Mouse (Mus musculus) right cerebral cortex, postnatal 25 days (tissue): ENCODE measurements at regions not wholly inside any gene's neighbourhood (a gene's known extent, or its start where the extent isn't known, plus 50 kb on each side); places are given as distances from the start of the nearest gene placed in this dataset.

Experiments used
- DNase-seq: peaks from one replicate; pipeline ENCODE4 v3.0.0; 2022

DNA sequence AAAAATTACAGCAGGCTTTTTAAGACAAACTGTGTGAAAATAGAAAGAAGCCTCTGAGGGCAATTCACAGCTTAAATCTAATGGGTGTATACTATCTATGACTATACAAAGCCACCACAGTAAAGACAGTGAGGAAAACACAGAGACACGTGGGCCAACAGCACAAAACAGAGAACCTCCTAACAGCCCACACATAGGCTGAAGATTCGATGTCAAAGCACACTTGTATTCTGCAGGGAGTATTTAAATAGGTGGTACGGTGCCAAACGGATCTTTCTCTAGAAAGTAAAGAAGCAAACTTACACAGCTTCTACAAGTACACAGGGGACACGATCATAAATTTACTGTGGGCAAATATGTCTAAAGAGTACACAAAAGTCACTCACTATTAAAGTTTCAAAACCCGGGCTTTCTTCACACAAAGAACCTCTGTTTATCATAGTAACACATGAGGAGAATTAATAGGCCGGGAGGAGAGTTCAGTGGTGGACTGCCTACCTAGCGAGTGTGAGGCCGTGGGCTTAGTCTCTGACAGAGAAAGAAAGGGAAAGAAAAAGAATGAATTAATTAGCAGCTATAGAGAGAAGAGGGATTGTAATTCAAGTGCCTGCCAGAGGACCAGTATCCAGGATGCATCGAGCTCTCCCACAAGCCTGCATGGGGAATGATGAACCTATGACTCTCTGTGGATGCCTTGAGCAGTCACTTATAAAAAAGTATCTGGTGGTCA is 317.7 kb upstream of the Nfe2l3 start:
- DNase-seq: no peak

DNA sequence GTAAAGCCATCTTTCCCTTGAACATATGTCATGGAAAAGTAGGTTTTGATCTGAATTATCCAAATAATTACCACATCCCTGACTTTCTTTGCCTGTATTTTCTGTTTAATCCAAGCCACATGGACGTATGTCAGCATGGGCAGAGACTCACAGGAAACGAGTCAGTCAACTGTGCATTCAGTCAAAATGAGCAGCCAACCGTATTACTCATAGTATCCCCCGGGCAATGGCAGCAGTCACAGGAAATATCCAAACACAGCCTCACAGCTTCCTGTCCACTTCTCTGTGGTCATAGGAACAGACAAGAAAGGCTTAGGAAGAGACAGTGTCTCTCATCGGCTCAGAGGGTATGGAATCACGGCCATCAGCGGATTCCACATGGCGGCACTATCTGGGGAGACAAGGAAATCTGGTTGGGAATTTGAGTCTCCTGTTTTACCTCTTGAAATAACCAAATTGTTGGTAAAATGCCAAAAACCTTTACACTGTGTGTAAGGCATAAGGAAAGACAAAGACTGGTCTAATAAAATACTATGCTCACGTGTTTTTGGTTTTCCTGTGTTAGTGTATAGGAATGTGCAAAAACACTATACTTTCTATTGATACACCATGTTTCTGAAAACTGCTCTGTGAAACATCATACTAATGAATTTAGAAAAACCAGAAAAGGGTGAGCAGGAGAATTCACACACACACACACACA is 313.5 kb upstream of the Nfe2l3 start:
- DNase-seq: no peak

- no peak for DNase-seq
Measured at GRCm38 (mm10) chr6:51119691-51120302, 312.7 kb upstream of the Nfe2l3 start.

DNA sequence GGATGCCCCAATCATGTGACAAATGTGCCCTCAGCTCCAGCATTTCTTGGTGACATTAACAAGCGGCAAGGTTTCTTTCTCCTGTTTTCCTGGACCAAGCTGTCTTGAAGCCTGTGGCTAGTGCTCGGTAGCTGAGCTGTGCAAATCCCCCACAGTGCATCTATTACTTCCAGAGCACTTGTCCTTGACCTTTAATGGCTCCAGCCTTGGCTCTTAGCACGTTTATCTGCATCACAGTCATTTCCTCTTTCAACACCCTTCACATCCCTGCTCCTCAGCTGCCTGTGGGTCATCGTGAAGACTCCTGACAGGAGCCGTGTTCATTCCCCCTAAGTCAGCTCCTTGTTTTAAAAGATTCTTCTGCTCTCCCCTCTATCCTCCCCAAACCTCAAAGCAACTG is 309.5 kb upstream of the Nfe2l3 start:
- no peak for DNase-seq

- no peak for DNase-seq
Measured at GRCm38 (mm10) chr6:51127851-51128250, 304.6 kb upstream of the Nfe2l3 start.

DNA sequence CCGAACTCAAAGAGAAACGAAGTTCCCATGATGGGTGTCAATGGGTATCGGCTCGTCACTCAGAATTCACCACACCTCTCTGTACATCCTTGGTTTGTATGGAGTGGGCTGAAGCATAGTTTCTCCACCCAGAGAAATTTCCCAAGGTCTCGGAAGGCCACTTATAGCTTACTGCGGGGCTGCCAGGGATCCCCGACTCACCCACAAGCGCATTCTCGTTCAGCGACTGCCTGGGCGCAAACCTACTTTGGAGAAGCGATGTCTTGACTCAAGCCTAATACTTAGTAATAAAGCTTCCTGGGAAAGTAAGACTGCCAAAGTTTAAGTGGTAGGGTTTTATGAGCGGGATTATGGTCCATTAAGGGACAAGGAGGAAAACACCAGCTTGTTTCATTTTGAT is 303.4 kb upstream of the Nfe2l3 start:
- no peak for DNase-seq

GRCm38 (mm10) chr6:51129591-51129990 is 302.9 kb upstream of the Nfe2l3 start:
- DNase-seq: no peak

DNA sequence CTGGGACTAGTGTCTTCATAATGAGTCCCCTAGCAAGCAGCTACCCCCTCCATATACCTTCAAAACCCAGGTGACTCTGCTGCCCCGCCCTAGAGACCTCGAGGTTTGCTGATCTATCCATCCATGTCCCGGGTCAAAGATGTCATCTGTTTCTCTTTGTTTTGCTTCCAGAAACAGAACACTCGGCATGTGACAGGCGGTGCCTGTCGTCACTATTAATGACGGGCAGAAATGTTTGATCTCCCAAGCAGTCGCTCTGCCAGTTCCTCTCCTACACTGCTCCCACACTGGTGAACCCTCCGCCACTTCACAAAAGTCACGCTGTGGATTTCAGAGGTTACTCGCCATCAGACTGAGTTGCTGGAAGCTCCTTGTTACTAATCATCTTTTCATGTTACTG is 287.7 kb upstream of the Nfe2l3 start:
- DNase-seq: no peak

DNA sequence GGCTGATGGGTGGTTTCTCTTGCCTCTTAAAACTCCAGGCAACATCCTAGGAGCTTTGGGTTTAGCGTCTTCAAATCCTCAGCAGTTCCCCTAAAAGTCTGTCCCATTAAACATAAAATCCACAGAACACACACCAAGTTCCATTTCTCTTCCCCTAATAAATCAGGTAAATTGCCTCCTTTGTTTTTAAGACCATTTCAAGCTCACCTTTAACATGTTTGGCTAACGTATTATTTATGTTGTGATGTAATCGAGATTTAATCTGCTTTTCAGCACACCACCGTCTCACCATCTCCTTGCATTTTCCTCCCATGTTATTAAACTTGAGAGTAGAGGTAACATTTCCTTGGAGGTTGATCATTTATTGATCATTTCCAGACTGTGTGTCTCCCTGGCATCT is 286.6 kb upstream of the Nfe2l3 start:
- no peak for DNase-seq

DNA sequence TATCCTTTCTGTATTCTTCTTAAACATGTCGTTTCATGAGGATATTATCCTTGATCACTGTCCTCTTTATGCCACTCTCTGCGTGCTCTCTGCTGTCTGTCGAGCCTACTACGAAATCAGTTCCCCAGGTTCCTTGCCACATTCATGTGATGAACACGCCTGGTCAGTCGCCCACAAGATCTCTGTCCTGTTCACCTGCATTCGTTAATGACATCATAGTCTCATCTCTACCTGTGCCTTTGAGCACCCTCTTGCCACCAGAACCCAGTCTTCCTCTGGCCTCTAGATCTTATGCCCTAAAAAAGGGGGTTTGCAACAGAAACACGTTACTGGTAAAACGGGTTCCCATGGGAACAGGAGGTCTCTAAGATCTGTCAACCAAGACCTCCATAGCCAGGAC is 283.6 kb upstream of the Nfe2l3 start:
- no peak for DNase-seq

DNA sequence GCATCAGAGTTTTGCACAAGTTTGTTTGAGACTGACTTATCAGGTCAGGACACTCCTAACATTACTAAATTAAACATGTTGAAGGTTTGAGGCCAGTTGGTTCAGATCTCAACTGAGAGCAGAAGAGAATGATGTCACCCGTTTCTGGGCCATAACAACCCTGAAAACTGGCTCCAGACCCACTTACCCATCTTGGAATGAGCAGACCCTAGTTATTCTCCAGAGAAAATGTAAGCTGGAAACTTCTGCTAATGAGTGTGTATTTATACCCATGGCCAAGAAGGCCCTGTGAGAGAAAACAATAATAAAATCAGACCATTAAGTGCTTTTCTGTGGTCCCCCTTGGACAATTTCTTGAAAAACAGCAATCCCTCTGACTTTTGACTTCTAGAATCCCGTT is 282.4 kb upstream of the Nfe2l3 start:
- DNase-seq: no peak

DNA sequence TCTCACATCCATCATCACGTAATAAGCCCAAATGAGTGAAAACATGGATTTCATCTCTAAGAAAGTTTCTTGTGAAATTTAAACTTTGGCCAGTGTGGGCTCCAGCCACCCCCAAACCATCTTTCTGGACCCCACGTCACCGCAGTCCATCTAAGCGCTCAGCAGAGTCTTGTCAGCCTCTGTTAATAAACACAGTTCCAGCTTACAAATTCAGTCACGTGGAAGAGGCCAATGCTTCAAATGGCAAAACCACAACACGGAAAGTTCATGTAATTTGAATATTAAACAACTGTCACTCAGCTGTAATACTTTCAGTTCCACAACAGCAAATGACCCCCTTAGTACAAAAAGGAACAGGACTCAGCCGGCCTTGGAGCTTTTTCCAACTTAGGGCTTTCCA is 282.0 kb upstream of the Nfe2l3 start:
- DNase-seq: no peak

GRCm38 (mm10) chr6:51150916-51151315 is 281.6 kb upstream of the Nfe2l3 start:
- DNase-seq: no peak

GRCm38 (mm10) chr6:51156836-51157370 is 275.6 kb upstream of the Nfe2l3 start:
- no peak for DNase-seq

GRCm38 (mm10) chr6:51161149-51161548 is 271.3 kb upstream of the Nfe2l3 start:
- no peak for DNase-seq

DNA sequence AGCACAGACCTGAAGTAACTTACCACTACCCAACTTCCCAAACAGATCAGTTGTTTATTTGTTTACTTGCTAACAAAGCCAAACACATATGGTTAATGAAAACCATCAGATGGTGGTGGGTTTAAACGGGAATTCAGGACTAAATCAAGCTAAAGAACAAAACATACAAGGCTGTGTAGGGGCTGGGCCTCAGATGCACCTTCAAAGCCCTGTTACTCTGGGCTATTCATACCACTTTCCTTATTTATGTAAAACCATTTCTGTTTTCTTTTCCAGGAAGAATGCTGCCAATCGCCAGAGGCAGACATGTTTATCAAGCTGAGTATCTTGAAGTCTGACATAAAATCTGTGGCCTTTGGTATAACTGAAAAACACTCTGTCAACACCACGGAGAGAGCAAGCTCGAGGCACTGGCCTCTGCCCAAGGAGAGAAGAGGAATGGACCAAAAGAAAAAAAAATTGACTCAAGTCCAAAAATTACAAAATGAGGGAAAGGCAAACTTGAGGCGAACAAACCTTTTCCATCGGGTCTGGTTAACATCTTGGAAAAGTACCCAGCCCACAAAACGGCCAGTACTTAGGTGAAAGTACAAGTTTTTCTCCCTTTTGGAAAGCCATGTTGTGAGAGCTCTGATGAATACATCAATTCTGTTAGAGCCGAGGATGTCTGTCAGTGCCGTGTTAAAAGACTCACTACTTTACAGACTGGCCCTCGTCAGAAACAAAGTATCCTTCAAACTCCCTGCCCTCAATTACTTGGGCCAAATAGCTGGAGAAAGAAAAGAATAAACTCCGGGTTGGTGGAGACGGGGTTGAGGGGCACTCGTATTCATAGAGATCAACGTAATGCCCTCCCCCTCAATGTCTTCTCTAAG is 270.0 kb upstream of the Nfe2l3 start:
- no peak for DNase-seq

- DNase-seq: no peak
Measured at GRCm38 (mm10) chr6:51163266-51163665, 269.2 kb upstream of the Nfe2l3 start.

GRCm38 (mm10) chr6:51163882-51164281 is 268.6 kb upstream of the Nfe2l3 start:
- DNase-seq: no peak

DNA sequence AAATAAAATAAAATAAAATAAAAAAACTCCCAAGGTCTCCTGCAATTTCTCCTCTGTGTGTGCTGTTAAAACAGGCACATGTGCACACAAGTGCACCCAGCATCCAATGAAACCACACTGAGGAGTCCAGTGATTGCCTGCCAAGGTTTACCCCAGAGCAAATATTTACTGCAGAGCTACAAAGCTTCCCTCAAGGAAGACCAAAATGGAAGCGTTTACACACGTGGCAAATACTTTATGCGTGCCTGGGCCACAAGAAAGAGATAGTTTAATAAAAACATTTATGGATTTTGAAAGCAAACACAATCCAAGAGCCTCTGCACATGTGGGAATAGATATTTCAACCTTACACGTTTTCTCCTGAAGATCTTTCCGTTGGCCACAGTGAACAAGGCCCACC is 265.4 kb upstream of the Nfe2l3 start:
- DNase-seq: no peak

DNA sequence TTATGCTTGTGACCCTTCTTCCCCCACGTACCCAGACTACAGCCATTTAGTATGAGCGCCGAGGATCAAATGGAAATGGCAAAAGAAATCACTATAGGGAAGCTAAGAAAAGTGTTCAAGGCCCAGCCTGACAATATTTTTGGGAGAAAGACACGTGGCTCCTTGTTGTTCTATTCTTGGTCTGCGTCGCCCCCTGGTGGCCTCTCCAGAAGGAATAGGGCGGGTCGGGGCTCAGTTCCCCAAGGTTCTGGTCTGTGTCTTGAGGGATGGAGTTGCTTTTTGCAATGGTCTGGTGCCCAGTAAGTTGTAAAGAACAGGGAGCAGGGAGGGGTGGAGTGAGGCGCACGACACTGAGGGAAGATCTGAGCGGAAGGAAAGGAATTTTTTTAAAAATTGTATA is 264.4 kb upstream of the Nfe2l3 start:
- DNase-seq: peak; percentile 63

DNA sequence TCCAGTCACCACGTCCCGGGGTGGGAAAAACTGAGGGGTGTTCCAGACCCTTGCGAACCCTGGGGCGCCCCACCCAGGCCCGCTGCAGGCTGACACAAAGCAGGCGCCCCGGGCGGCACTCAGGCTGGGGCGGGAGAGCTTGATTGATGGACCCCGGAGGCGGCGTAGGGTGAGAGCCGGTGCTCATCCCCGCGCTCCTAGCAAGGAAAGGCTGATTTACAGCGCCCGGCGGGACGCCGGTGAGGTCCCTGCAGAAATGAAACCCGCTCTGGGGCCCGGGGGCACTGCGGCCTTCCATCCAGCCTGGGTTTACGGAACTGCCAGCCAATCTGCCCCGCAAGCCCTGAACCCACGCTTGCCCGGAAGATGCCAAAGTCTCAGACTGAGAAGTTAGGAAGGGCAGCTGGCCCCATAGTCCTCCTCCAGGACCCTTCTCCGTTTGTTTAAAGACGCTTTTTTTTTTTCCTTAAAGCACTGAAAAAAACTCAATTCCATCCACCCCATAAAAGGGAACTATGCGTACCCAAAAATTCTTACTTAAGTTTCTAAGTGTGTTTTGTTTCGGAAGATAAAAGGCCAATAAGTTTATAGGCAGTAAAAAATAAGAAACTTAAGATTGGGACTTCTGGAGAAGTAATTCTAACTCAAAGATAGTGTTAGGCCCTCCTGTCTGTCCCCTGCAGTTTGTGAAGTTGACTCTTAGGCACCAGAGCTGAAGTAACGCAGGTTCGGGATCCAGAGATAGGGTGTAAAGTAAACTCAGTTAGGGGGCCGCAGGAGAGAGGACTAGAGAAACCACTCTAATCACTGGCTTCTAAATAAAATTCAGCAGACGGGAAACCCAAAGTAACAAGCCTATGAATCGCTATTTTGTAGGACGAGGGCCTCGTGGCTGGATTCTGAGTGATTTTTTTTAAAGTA is 263.4 kb upstream of the Nfe2l3 start:
- peak; percentile 17 for DNase-seq

DNA sequence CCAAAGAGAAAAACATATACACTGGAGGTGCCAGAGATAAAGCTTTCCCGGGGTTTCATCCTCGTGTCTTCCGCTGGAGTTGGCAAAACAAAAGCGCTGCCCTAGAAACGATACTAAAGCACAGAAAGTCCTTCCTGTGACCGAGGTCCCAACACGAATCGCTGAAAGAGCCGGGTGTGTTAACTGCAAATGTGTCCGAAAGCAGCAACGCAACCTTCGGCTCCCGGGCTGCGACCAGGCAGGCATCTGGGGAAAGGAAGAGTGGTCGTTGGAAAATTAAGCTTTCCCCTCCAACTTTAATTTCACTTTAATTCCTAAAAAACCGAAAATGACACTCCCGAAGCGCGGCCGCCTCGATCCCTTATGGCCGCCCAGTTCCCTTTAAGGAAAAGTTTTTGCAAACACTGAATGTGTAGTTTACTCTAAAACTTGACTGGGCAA is 262.5 kb upstream of the Nfe2l3 start:
- no peak for DNase-seq
